Mouse (Mus musculus) yolk sac, embryonic 10.5 days (tissue): ENCODE data around the gene Pi4k2b.

ENCODE experiments used
- DNase-seq: peaks from one replicate; pipeline ENCODE4 v3.0.0-alpha.2; 2017; ENCODE audit warnings: low spot score

Gene Pi4k2b

GRCm38 (mm10) chr5:52782523-52783250, 41.3 kb downstream of the Pi4k2b start:
- DNase-seq, result peak; percentile 87

GRCm38 (mm10) chr5:52783251-52783620, 41.9 kb downstream of the Pi4k2b start:
- no peak for DNase-seq

- no peak for DNase-seq
These were observed 42.6 kb downstream of the Pi4k2b start for GRCm38 (mm10) chr5:52783957-52784356.

- DNase-seq, result no peak
These were observed 45.4 kb downstream of the Pi4k2b start for GRCm38 (mm10) chr5:52786556-52787322.

- no peak for DNase-seq
These were observed 51.9 kb downstream of the Pi4k2b start for GRCm38 (mm10) chr5:52793230-52793629.

GRCm38 (mm10) chr5:52794109-52794508, 52.7 kb downstream of the Pi4k2b start:
- DNase-seq, result no peak

- DNase-seq, result no peak
These were observed 58.1 kb downstream of the Pi4k2b start for GRCm38 (mm10) chr5:52799274-52799985.

DNA sequence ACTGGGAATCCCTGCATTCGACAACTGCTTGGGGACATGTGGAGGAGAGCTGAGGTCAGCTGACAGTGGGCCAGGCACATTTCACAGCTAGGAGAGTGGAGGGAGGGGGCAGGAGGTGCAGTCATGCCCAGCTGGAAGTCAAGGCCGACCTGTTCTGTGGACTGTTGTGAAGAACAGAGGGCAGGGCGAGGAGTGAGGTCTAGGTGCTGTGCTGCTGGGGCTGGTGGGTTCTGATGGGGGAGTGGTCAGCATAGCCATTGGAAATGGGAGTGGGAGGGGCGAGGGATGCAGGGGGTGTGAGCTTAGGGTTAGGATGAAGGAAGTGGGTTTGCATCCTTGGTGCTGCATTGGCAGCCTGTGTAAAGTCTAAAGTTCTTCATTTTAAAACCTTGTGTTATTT, 64.4 kb downstream of the Pi4k2b start:
- no peak for DNase-seq

DNA sequence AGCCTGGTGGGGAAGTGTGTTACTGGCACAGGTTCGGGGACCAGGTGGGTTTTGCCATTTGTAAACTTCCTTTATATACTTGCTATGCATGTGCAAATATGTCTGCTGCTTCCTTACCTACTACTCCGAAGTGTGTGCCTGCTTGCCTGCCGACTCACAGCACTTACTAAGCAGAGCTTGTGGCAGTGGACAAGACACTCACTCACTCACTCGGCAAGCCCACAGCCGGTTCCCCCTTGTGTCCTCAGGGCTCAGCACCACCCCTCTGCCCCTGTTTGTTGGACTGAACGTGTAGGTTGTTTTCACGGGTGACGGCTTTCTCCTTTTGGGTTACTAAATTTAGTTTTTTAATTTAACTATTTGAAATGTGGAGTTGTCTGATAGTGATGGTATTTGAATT, 65.0 kb downstream of the Pi4k2b start:
- DNase-seq, result no peak

DNA sequence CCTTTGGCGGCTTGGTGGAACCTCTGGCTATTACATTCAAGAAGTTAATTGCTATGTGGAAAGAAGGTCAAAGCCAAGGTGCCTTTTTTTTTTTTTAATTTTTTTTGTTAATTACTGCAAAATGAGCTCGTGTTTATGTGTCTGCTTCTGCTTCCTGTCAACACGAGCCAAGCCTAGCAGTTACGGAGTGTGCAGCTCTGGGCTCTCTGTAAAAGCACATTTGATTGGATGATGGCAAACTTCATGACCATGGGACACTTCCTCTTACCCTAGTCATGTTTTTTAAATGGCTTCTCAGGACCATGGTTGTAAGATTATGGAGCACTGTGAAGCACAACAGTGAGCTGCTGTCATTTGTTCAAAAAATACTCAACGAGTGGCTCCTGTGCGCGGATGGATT, 65.7 kb downstream of the Pi4k2b start:
- DNase-seq, result no peak

GRCm38 (mm10) chr5:52810446-52810845, 69.1 kb downstream of the Pi4k2b start:
- DNase-seq, result no peak

DNA sequence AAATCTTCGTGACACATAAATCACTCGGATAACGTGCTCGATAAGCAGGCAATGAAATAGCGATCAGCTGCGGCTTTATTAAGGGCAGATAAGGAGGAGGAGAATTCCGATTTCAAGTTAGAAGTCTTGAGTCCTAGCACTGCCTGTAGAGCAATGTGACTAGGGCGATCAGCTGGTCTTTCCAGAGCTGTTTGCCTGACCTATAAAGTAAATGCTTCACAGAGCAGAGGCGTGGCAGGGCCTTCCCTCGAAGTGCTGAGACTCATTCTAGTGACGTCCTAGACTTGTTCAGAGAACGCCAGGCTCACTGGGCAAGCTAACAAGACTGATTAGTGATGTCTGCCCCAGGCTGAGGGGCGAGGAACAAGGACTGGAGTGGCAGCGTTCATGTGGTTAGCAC, 69.7 kb downstream of the Pi4k2b start:
- no peak for DNase-seq

DNA sequence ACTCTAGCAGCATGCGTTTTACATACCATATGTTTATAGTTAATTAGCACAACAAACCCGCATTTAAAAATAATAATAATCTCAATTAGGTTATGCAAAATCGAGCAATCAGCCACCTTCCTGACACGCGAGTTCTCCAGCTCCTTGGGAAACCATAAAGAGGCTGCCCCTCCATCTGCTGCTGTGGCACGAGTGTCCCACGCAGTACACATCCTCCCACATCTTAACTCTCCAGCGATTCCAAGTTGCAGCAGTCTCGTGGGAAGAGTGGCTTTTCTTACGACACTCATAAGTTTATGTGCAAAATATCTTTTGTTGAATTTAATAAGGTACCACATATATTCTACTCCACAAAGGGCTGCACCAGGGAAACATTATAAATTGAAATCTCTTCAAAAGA, 71.1 kb downstream of the Pi4k2b start:
- no peak for DNase-seq

- DNase-seq, result no peak
These were observed 71.9 kb downstream of the Pi4k2b start for GRCm38 (mm10) chr5:52813312-52813711.

- DNase-seq, result no peak
These were observed 77.3 kb downstream of the Pi4k2b start for GRCm38 (mm10) chr5:52818676-52819075.
